Mouse (Mus musculus) c-Kit-negative CD71-positive TER-119-positive erythroid progenitor cells, embryonic 14.5 days (primary cell): ENCODE data around the gene I830077J02Rik.
"Not testable (repeated sequence)": the region's sequence is repeated elsewhere in the genome, so short reads cannot be mapped to it uniquely, and the experiment has no call there.

Experiments used
- DNase-seq: peaks from one replicate; pipeline ENCODE4 v3.0.0-alpha.2; 2013; ENCODE audit warnings: low read depth, low spot score

I830077J02Rik gene

GRCm38 (mm10) chr3:105932240-105933071 lies at the start of gene I830077J02Rik:
Gene I830077J02Rik (minus strand): TSS chr3:105932664.
- DNase-seq: no peak

GRCm38 (mm10) chr3:105974174-105974573 lies 41.7 kb upstream of the I830077J02Rik start:
- DNase-seq: no peak

GRCm38 (mm10) chr3:105973411-105973810 lies 40.9 kb upstream of the I830077J02Rik start, which contains the start of gene Ovgp1:
Gene Ovgp1 (plus strand): TSS chr3:105973711.
- no peak for DNase-seq

GRCm38 (mm10) chr3:105971831-105972446 lies 39.5 kb upstream of the I830077J02Rik start:
- DNase-seq: no peak

- DNase-seq: no peak
Measured at GRCm38 (mm10) chr3:105960700-105961099, 28.2 kb upstream of the I830077J02Rik start.

GRCm38 (mm10) chr3:105959999-105960398 lies 27.5 kb upstream of the I830077J02Rik start, which contains the start of gene Atp5f1:
Gene Atp5f1 (minus strand): TSS chr3:105960099.
- no peak for DNase-seq

- no peak for DNase-seq
Measured at GRCm38 (mm10) chr3:105959585-105959984, 27.1 kb upstream of the I830077J02Rik start.

GRCm38 (mm10) chr3:105958974-105959580 lies 26.6 kb upstream of the I830077J02Rik start, which contains the start of gene Wdr77:
Gene Wdr77 (plus strand): TSS chr3:105959369.
- DNase-seq: peak; percentile 100

GRCm38 (mm10) chr3:105958204-105958603 lies 25.7 kb upstream of the I830077J02Rik start:
- DNase-seq: no peak

GRCm38 (mm10) chr3:105957235-105957634 lies 24.8 kb upstream of the I830077J02Rik start:
- no peak for DNase-seq

GRCm38 (mm10) chr3:105951348-105951747 lies 18.9 kb upstream of the I830077J02Rik start:
- no peak for DNase-seq

- no peak for DNase-seq
Measured at GRCm38 (mm10) chr3:105936111-105936510, 3.6 kb upstream of the I830077J02Rik start.

GRCm38 (mm10) chr3:105935033-105935432 lies 2.6 kb upstream of the I830077J02Rik start:
- no peak for DNase-seq

GRCm38 (mm10) chr3:105933926-105934325 lies 1.5 kb upstream of the I830077J02Rik start:
- DNase-seq: no peak

GRCm38 (mm10) chr3:105931095-105931494 lies 1.4 kb downstream of the I830077J02Rik start:
- DNase-seq: no peak

GRCm38 (mm10) chr3:105929821-105930220 lies 2.6 kb downstream of the I830077J02Rik start:
- DNase-seq: no peak

GRCm38 (mm10) chr3:105928781-105929180 lies 3.7 kb downstream of the I830077J02Rik start:
- no peak for DNase-seq

GRCm38 (mm10) chr3:105928195-105928569 lies 4.3 kb downstream of the I830077J02Rik start:
- no peak for DNase-seq

GRCm38 (mm10) chr3:105927561-105928194 lies 4.8 kb downstream of the I830077J02Rik start:
- DNase-seq: no peak

- no peak for DNase-seq
Measured at GRCm38 (mm10) chr3:105924616-105925015, 7.8 kb downstream of the I830077J02Rik start.

- no peak for DNase-seq
Measured at GRCm38 (mm10) chr3:105921959-105922358, 10.5 kb downstream of the I830077J02Rik start.

- not testable (repeated sequence) for DNase-seq
Measured at GRCm38 (mm10) chr3:105920743-105921142, 11.7 kb downstream of the I830077J02Rik start.
